Mouse (Mus musculus) forebrain, embryonic 12.5 days (tissue): ENCODE results near the gene L3mbtl4. TPM values are rescaled to one million over a fixed set of nuclear protein-coding genes. Genes with fewer than 3 reads are reported as not detected.
"Not testable (repeated sequence)": the region's sequence is repeated elsewhere in the genome, so short reads cannot be mapped to it uniquely, and the experiment has no call there.

Experiments
- ATAC-seq: fragments of 200-750 bp; cut with Nextera tagmentation; 2 replicates; pipeline ENCODE4 v1.8.0; 2017; ENCODE audit warnings: moderate TSS enrichment; ENCODE audit not compliant: low FRiP score
- H3K27ac ChIP-seq: fragments of 300-500 bp; sonication (generic); 2 replicates; pipeline ENCODE4 v1.5.1; 2016; ENCODE audit warnings: mild to moderate bottlenecking
- H3K27me3 ChIP-seq: fragments of 300-500 bp; sonication (generic); 2 replicates; pipeline ENCODE4 v1.6.1; 2016; ENCODE audit warnings: mild to moderate bottlenecking
- H3K36me3 ChIP-seq: fragments of 300-500 bp; sonication (generic); replicated peaks from 2 replicates; pipeline ENCODE4 v1.6.1; 2016; ENCODE audit warnings: mild to moderate bottlenecking
- H3K4me1 ChIP-seq: fragments of 300-500 bp; sonication (generic); 2 replicates; pipeline ENCODE4 v1.6.1; 2016
- H3K4me2 ChIP-seq: fragments of 300-500 bp; sonication (generic); 2 replicates; pipeline ENCODE4 v1.6.1; 2016; ENCODE audit warnings: mild to moderate bottlenecking, moderate library complexity
- H3K4me3 ChIP-seq: fragments of 300-500 bp; sonication (generic); replicated peaks from 2 replicates; pipeline ENCODE4 v1.5.1; 2016; ENCODE audit warnings: mild to moderate bottlenecking
- H3K9ac ChIP-seq: fragments of 300-500 bp; sonication (generic); 2 replicates; pipeline ENCODE4 v1.6.1; 2016; ENCODE audit warnings: mild to moderate bottlenecking
- H3K9me3 ChIP-seq: fragments of 300-500 bp; sonication (generic); 2 replicates; pipeline ENCODE4 v1.6.1; 2016
- WGBS: fragments of 180-500 bp; shearing (Covaris S2); methylation state at CpG from one replicate; pipeline ENCODE4 v1.1.7; 2016; 5-methylcytosine and 5-hydroxymethylcytosine counted together
- polyA plus RNA-seq: library from polyadenylated mRNA; unstranded; fragments of >200 nt; fragmentation: Nextera tagmentation; extraction: Ambion mirVana; gene quantifications from 2 replicates; pipeline ENCODE4 v1.2.1, GENCODE M21; 2016

Gene L3mbtl4
- polyA plus RNA-seq, 1 experiment from 2014 or later, result 0.23 TPM

GRCm38 (mm10) chr17:68422663-68423498 is 149.3 kb downstream of the L3mbtl4 start:
- H3K27ac ChIP-seq, result no peak overlapping the region
- ATAC-seq, result no peak

GRCm38 (mm10) chr17:68433576-68433975 is 160.0 kb downstream of the L3mbtl4 start:
- Histone ChIP-seq H3K4me1 (no peaks in the 10 kb centered on the region), H3K9ac (no peak overlapping the region), H3K9me3 (no peaks in the 10 kb centered on the region), H3K4me2 (no peak overlapping the region), H3K36me3 (no peaks in the 10 kb centered on the region), H3K27ac (no peak overlapping the region), H3K27me3 (no peaks in the 10 kb centered on the region), H3K4me3 (no peak overlapping the region)
- no peak for ATAC-seq
- WGBS, result 70% methylated on average over 5 of the region's 5 CpGs

More at GRCm38 (mm10) chr17:68422663-68423498, 149.3 kb downstream of the L3mbtl4 start:
- H3K36me3 ChIP-seq, result no peaks in the 10 kb centered on the region
- no peaks in the 10 kb centered on the region for H3K9me3 ChIP-seq
- H3K4me1 ChIP-seq, result no peaks in the 10 kb centered on the region
- H3K27me3 ChIP-seq, result no peaks in the 10 kb centered on the region
- WGBS, result 73% methylated on average over 12 of the region's 12 CpGs
- H3K4me2 ChIP-seq, result no peak overlapping the region
- no peak overlapping the region for H3K9ac ChIP-seq
- no peak overlapping the region for H3K4me3 ChIP-seq

- no peak for ATAC-seq
- H3K9me3 ChIP-seq, result no peaks in the 10 kb centered on the region
- no peaks in the 10 kb centered on the region for H3K4me1 ChIP-seq
- H3K9ac ChIP-seq, result no peak overlapping the region
- H3K36me3 ChIP-seq, result no peaks in the 10 kb centered on the region
- H3K27me3 ChIP-seq, result no peaks in the 10 kb centered on the region
- H3K27ac ChIP-seq, result no peak overlapping the region
- no peak overlapping the region for H3K4me2 ChIP-seq
- H3K4me3 ChIP-seq, result no peak overlapping the region
- WGBS, result 94% methylated on average over 1 of the region's 1 CpGs
Measured at GRCm38 (mm10) chr17:68450921-68451320, 177.3 kb downstream of the L3mbtl4 start.

- Histone ChIP-seq H3K27ac (no peak overlapping the region), H3K9me3 (no peaks in the 10 kb centered on the region), H3K36me3 (no peaks in the 10 kb centered on the region), H3K4me2 (no peak overlapping the region), H3K9ac (no peak overlapping the region), H3K27me3 (no peaks in the 10 kb centered on the region), H3K4me3 (no peak overlapping the region), H3K4me1 (no peaks in the 10 kb centered on the region)
- WGBS, result 83% methylated on average over 5 of the region's 5 CpGs
- ATAC-seq, result no peak
Measured at GRCm38 (mm10) chr17:68461471-68461870, 187.9 kb downstream of the L3mbtl4 start.

- H3K4me3 ChIP-seq, result no peak overlapping the region
- 66% methylated on average over 1 of the region's 1 CpGs for WGBS
Measured at GRCm38 (mm10) chr17:68467311-68467710, 193.7 kb downstream of the L3mbtl4 start.

GRCm38 (mm10) chr17:68490065-68490691 is 216.6 kb downstream of the L3mbtl4 start:
- no peak overlapping the region for H3K4me2 ChIP-seq
- H3K27me3 ChIP-seq, result no peaks in the 10 kb centered on the region
- H3K9me3 ChIP-seq, result no peaks in the 10 kb centered on the region
- H3K36me3 ChIP-seq, result no peaks in the 10 kb centered on the region
- no peak overlapping the region for H3K27ac ChIP-seq
- no peak overlapping the region for H3K9ac ChIP-seq
- no peaks in the 10 kb centered on the region for H3K4me1 ChIP-seq
- H3K4me3 ChIP-seq, result no peak overlapping the region
- peak; percentile 39; the same call in 1 of the 2 replicates for ATAC-seq
- WGBS, result 50% methylated on average over 4 of the region's 4 CpGs

More at GRCm38 (mm10) chr17:68467311-68467710, 193.7 kb downstream of the L3mbtl4 start:
- Histone ChIP-seq H3K27ac (no peak overlapping the region), H3K27me3 (no peaks in the 10 kb centered on the region), H3K4me2 (no peak overlapping the region), H3K36me3 (no peaks in the 10 kb centered on the region), H3K9me3 (no peaks in the 10 kb centered on the region), H3K9ac (no peak overlapping the region), H3K4me1 (no peaks in the 10 kb centered on the region)
- ATAC-seq, result no peak

GRCm38 (mm10) chr17:68492231-68492630 is 218.6 kb downstream of the L3mbtl4 start:
- H3K36me3 ChIP-seq, result no peaks in the 10 kb centered on the region
- 91% methylated on average over 3 of the region's 3 CpGs for WGBS
- no peaks in the 10 kb centered on the region for H3K4me1 ChIP-seq

GRCm38 (mm10) chr17:68502998-68503397 is 229.4 kb downstream of the L3mbtl4 start:
- H3K4me2 ChIP-seq, H3K36me3 ChIP-seq, H3K4me3 ChIP-seq, H3K9ac ChIP-seq, ATAC-seq, H3K27me3 ChIP-seq, H3K9me3 ChIP-seq, H3K4me1 ChIP-seq, H3K27ac ChIP-seq: not testable (repeated sequence)
- WGBS, result 100% methylated on average over 2 of the region's 4 CpGs

More at GRCm38 (mm10) chr17:68492231-68492630, 218.6 kb downstream of the L3mbtl4 start:
- Histone ChIP-seq H3K27ac (no peak overlapping the region), H3K9ac (no peak overlapping the region), H3K27me3 (no peaks in the 10 kb centered on the region), H3K9me3 (no peaks in the 10 kb centered on the region), H3K4me2 (no peak overlapping the region), H3K4me3 (no peak overlapping the region)
- no peak for ATAC-seq

GRCm38 (mm10) chr17:68559698-68560097 is 286.1 kb downstream of the L3mbtl4 start:
- no peak overlapping the region for H3K4me2 ChIP-seq
- ATAC-seq, result peak; percentile 39; the same call in 1 of the 2 replicates

GRCm38 (mm10) chr17:68560264-68560663 is 286.7 kb downstream of the L3mbtl4 start:
- 15% methylated on average over 1 of the region's 1 CpGs for WGBS
- no peaks in the 10 kb centered on the region for H3K9me3 ChIP-seq
- H3K27me3 ChIP-seq, result no peaks in the 10 kb centered on the region
- H3K36me3 ChIP-seq, result no peaks in the 10 kb centered on the region
- no peak overlapping the region for H3K4me2 ChIP-seq
- peak; percentile 79; the same call in 1 of the 2 replicates for ATAC-seq
- no peaks in the 10 kb centered on the region for H3K4me1 ChIP-seq
- H3K9ac ChIP-seq, result no peak overlapping the region
- no peak overlapping the region for H3K27ac ChIP-seq
- no peak overlapping the region for H3K4me3 ChIP-seq

More at GRCm38 (mm10) chr17:68559698-68560097, 286.1 kb downstream of the L3mbtl4 start:
- Histone ChIP-seq H3K4me3 (no peak overlapping the region), H3K27me3 (no peaks in the 10 kb centered on the region), H3K36me3 (no peaks in the 10 kb centered on the region), H3K9me3 (no peaks in the 10 kb centered on the region), H3K27ac (no peak overlapping the region), H3K4me1 (no peaks in the 10 kb centered on the region), H3K9ac (no peak overlapping the region)
- WGBS, result 46% methylated on average over 9 of the region's 9 CpGs

GRCm38 (mm10) chr17:68571806-68572205 is 298.2 kb downstream of the L3mbtl4 start:
- no peaks in the 10 kb centered on the region for H3K4me1 ChIP-seq
- WGBS, result 92% methylated on average over 6 of the region's 6 CpGs
- no peak overlapping the region for H3K9ac ChIP-seq
- no peak overlapping the region for H3K4me2 ChIP-seq
- H3K27me3 ChIP-seq, result no peaks in the 10 kb centered on the region
- no peak overlapping the region for H3K4me3 ChIP-seq
- no peaks in the 10 kb centered on the region for H3K36me3 ChIP-seq
- no peak overlapping the region for H3K27ac ChIP-seq
- no peak for ATAC-seq
- no peaks in the 10 kb centered on the region for H3K9me3 ChIP-seq

GRCm38 (mm10) chr17:68585195-68585594 is 311.6 kb downstream of the L3mbtl4 start:
- Histone ChIP-seq H3K4me3 (no peak overlapping the region), H3K9ac (no peak overlapping the region), H3K36me3 (no peaks in the 10 kb centered on the region), H3K27me3 (no peaks in the 10 kb centered on the region), H3K9me3 (no peaks in the 10 kb centered on the region), H3K4me1 (no peaks in the 10 kb centered on the region), H3K27ac (no peak overlapping the region), H3K4me2 (no peak overlapping the region)
- 92% methylated on average over 3 of the region's 3 CpGs for WGBS
- no peak for ATAC-seq
